Mouse (Mus musculus): ENCODE results near the gene Gm4491. TPM values are rescaled to one million over a fixed set of nuclear protein-coding genes. Genes with fewer than 3 reads are reported as not detected.

Gm4491 gene
- polyA plus RNA-seq, 1 experiment from 2014 or later, result not detected

DNA sequence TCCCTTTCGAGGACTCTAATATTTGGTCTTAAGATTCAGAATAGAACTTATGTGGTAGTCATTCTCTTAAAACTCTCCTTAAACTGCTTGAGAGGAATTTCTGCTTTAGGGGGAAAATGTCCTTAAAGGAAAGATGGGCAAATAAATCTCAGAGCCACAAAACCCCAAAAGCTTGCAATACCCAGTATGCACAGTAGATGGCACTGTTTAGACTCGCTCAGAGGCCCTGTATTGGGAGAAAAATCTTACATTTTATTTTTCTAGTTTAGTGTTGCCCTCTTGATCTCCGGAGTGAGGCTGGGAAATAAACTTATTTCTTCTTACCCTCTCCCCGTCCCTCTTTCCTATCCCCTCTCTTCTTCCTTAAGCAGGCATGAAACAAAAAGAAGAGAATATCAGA is 6.5 kb downstream of the Gm4491 start:
- Histone ChIP-seq H3K4me1 (ENCODE audit: control insufficient read depth, insufficient read depth, low read length) (peaks cover 4% of the 10 kb centered on the region), H3K27ac (ENCODE audit: low read length) (no peak overlapping the region), H3K9ac (ENCODE audit: low read length) (no peak overlapping the region), H3K9me3 (replicated peaks; ENCODE audit: control insufficient read depth, low read length) (no peaks in the 10 kb centered on the region), H3K4me2 (ENCODE audit: low read depth, low read length) (no peak overlapping the region), H3K36me3 (ENCODE audit: control insufficient read depth, insufficient read depth) (no peaks in the 10 kb centered on the region), H3K4me3 (ENCODE audit: low read length) (no peak overlapping the region), H3K27me3 (ENCODE audit: control insufficient read depth, insufficient read depth, low read length) (peaks cover 48% of the 10 kb centered on the region)
- ATAC-seq (replicated peaks; ENCODE audit: extremely low read depth, insufficient read depth, low FRiP score), result no peak
- whole genome bisulfite sequencing, result 6% methylated on average over 4 of the region's 4 CpGs

GRCm38 (mm10) chr14:57107916-57108315 is 7.8 kb downstream of the Gm4491 start:
- WGBS, result 61% methylated on average over 5 of the region's 5 CpGs
- peaks cover 56% of the 10 kb centered on the region for H3K27me3 ChIP-seq (ENCODE audit: control insufficient read depth, insufficient read depth, low read length)
- H3K27ac ChIP-seq (ENCODE audit: low read length), result no peak overlapping the region
- H3K4me3 ChIP-seq (ENCODE audit: low read length), result no peak overlapping the region
- H3K36me3 ChIP-seq (ENCODE audit: control insufficient read depth, insufficient read depth), result no peaks in the 10 kb centered on the region
- H3K9ac ChIP-seq (ENCODE audit: low read length), result no peak overlapping the region
- H3K4me1 ChIP-seq (ENCODE audit: control insufficient read depth, insufficient read depth, low read length), result peaks cover 4% of the 10 kb centered on the region
- H3K9me3 ChIP-seq (replicated peaks; ENCODE audit: control insufficient read depth, low read length), result no peaks in the 10 kb centered on the region
- ATAC-seq (replicated peaks; ENCODE audit: extremely low read depth, insufficient read depth, low FRiP score), result no peak
- H3K4me2 ChIP-seq (ENCODE audit: low read depth, low read length), result no peak overlapping the region

GRCm38 (mm10) chr14:57107091-57107490 is 8.6 kb downstream of the Gm4491 start:
- Histone ChIP-seq H3K4me3 (ENCODE audit: low read length) (no peak overlapping the region), H3K27me3 (ENCODE audit: control insufficient read depth, insufficient read depth, low read length) (peaks cover 64% of the 10 kb centered on the region), H3K9me3 (replicated peaks; ENCODE audit: control insufficient read depth, low read length) (no peaks in the 10 kb centered on the region), H3K4me2 (ENCODE audit: low read depth, low read length) (no peak overlapping the region), H3K27ac (ENCODE audit: low read length) (no peak overlapping the region), H3K4me1 (ENCODE audit: control insufficient read depth, insufficient read depth, low read length) (peaks cover 4% of the 10 kb centered on the region), H3K9ac (ENCODE audit: low read length) (no peak overlapping the region), H3K36me3 (ENCODE audit: control insufficient read depth, insufficient read depth) (no peaks in the 10 kb centered on the region)
- ATAC-seq (replicated peaks; ENCODE audit: extremely low read depth, insufficient read depth, low FRiP score), result no peak
- 71% methylated on average over 8 of the region's 8 CpGs for WGBS

GRCm38 (mm10) chr14:57105721-57106120 is 10.0 kb downstream of the Gm4491 start:
- Histone ChIP-seq H3K27me3 (ENCODE audit: control insufficient read depth, insufficient read depth, low read length) (peaks cover 60% of the 10 kb centered on the region), H3K9ac (ENCODE audit: low read length) (no peak overlapping the region), H3K4me1 (ENCODE audit: control insufficient read depth, insufficient read depth, low read length) (peaks cover 4% of the 10 kb centered on the region), H3K4me3 (ENCODE audit: low read length) (no peak overlapping the region), H3K4me2 (ENCODE audit: low read depth, low read length) (no peak overlapping the region), H3K9me3 (replicated peaks; ENCODE audit: control insufficient read depth, low read length) (no peaks in the 10 kb centered on the region), H3K27ac (ENCODE audit: low read length) (no peak overlapping the region), H3K36me3 (ENCODE audit: control insufficient read depth, insufficient read depth) (no peaks in the 10 kb centered on the region)
- no peak for ATAC-seq (replicated peaks; ENCODE audit: extremely low read depth, insufficient read depth, low FRiP score)
- 46% methylated on average over 11 of the region's 11 CpGs for WGBS

GRCm38 (mm10) chr14:57105111-57105510 is 10.6 kb downstream of the Gm4491 start:
- peaks cover 4% of the 10 kb centered on the region for H3K4me1 ChIP-seq (ENCODE audit: control insufficient read depth, insufficient read depth, low read length)
- H3K9me3 ChIP-seq (replicated peaks; ENCODE audit: control insufficient read depth, low read length), result no peaks in the 10 kb centered on the region
- H3K36me3 ChIP-seq (ENCODE audit: control insufficient read depth, insufficient read depth), result no peaks in the 10 kb centered on the region
- no peak overlapping the region for H3K27ac ChIP-seq (ENCODE audit: low read length)
- peaks cover 60% of the 10 kb centered on the region for H3K27me3 ChIP-seq (ENCODE audit: control insufficient read depth, insufficient read depth, low read length)
- ATAC-seq (replicated peaks; ENCODE audit: extremely low read depth, insufficient read depth, low FRiP score), result no peak
- WGBS, result 18% methylated on average over 14 of the region's 14 CpGs
- peak overlapping the region; percentile 72 for H3K4me3 ChIP-seq (ENCODE audit: low read length)
- H3K4me2 ChIP-seq (ENCODE audit: low read depth, low read length), result peak overlapping the region; percentile 100
- no peak overlapping the region for H3K9ac ChIP-seq (ENCODE audit: low read length)

GRCm38 (mm10) chr14:57104106-57105023 is 11.3 kb downstream of the Gm4491 start, which contains the start of gene Gjb2:
Gjb2 (minus strand) TSS chr14:57104702.
- WGBS, result under 1% methylated on average over 101 of the region's 101 CpGs
- H3K9ac ChIP-seq (ENCODE audit: low read length), result peak within 1 kb of the TSS; percentile 66
- peaks cover 4% of the 10 kb centered on the region for H3K4me1 ChIP-seq (ENCODE audit: control insufficient read depth, insufficient read depth, low read length)
- no peak within 1 kb of the TSS for H3K27ac ChIP-seq (ENCODE audit: low read length)
- peaks cover 57% of the 10 kb centered on the region for H3K27me3 ChIP-seq (ENCODE audit: control insufficient read depth, insufficient read depth, low read length)
- peak within 1 kb of the TSS; percentile 72 for H3K4me3 ChIP-seq (ENCODE audit: low read length)
- 0 out of 2 replicates have a peak, but pooled peaks have one; percentile 10 for ATAC-seq (replicated peaks; ENCODE audit: extremely low read depth, insufficient read depth, low FRiP score)
- no peaks in the 10 kb centered on the region for H3K9me3 ChIP-seq (replicated peaks; ENCODE audit: control insufficient read depth, low read length)
- H3K4me2 ChIP-seq (ENCODE audit: low read depth, low read length), result peak within 1 kb of the TSS; percentile 100
- no peaks in the 10 kb centered on the region for H3K36me3 ChIP-seq (ENCODE audit: control insufficient read depth, insufficient read depth)

DNA sequence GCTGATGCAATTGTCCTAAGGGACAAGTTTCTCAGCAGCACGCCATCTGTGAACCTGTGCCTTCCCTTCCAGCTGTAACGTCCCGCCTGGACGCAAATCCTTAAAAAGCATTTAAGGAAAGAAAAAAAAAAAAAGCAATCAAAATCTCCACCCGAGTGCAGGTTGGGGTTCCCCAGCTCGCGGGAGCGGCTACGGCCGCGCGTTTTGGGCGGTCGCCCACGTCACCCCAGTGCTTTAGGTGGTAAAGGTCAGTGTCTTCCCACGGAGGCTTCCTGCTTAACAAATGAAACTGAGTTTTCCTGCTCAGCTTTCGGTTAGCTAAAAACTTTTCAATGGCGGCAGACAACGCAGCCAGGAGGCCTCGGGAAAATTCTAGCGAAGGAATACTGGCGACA is 12.0 kb downstream of the Gm4491 start:
- Histone ChIP-seq H3K27me3 (ENCODE audit: control insufficient read depth, insufficient read depth, low read length) (peaks cover 57% of the 10 kb centered on the region), H3K4me2 (ENCODE audit: low read depth, low read length) (peak overlapping the region; percentile 100), H3K27ac (ENCODE audit: low read length) (no peak overlapping the region), H3K9ac (ENCODE audit: low read length) (peak overlapping the region; percentile 66), H3K4me3 (ENCODE audit: low read length) (peak overlapping the region; percentile 72), H3K36me3 (ENCODE audit: control insufficient read depth, insufficient read depth) (no peaks in the 10 kb centered on the region), H3K4me1 (ENCODE audit: control insufficient read depth, insufficient read depth, low read length) (peaks cover 4% of the 10 kb centered on the region), H3K9me3 (replicated peaks; ENCODE audit: control insufficient read depth, low read length) (no peaks in the 10 kb centered on the region)
- no peak for ATAC-seq (replicated peaks; ENCODE audit: extremely low read depth, insufficient read depth, low FRiP score)
- 5% methylated on average over 22 of the region's 22 CpGs for WGBS

- Histone ChIP-seq H3K36me3 (ENCODE audit: control insufficient read depth, insufficient read depth) (no peaks in the 10 kb centered on the region), H3K4me2 (ENCODE audit: low read depth, low read length) (no peak overlapping the region), H3K4me3 (ENCODE audit: low read length) (no peak overlapping the region), H3K9me3 (replicated peaks; ENCODE audit: control insufficient read depth, low read length) (no peaks in the 10 kb centered on the region), H3K27ac (ENCODE audit: low read length) (no peak overlapping the region), H3K9ac (ENCODE audit: low read length) (no peak overlapping the region), H3K4me1 (ENCODE audit: control insufficient read depth, insufficient read depth, low read length) (peaks cover 4% of the 10 kb centered on the region), H3K27me3 (ENCODE audit: control insufficient read depth, insufficient read depth, low read length) (peaks cover 57% of the 10 kb centered on the region)
- ATAC-seq (replicated peaks; ENCODE audit: extremely low read depth, insufficient read depth, low FRiP score), result no peak
- 66% methylated on average over 6 of the region's 6 CpGs for WGBS
Measured at GRCm38 (mm10) chr14:57103121-57103520, 12.6 kb downstream of the Gm4491 start.

DNA sequence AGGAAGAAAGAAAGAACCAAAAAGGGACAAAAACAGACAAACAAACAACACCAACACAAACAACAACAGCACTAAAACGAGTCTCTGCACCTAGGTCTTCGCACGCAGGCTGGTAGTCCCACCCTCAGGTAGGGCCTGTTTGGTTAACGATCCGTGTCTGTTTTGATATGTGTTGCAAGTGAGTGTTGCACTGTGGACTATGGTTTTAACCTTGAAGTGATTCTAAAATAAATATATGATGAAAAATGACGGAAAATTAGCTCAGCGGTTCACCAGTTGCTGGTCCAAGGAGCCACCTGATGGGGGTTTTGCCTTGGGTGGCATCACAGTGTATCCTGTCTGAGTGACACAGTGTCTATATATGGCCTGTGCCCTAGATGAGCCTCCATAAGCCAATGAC is 14.1 kb downstream of the Gm4491 start:
- Histone ChIP-seq H3K4me1 (ENCODE audit: control insufficient read depth, insufficient read depth, low read length) (peaks cover 4% of the 10 kb centered on the region), H3K4me3 (ENCODE audit: low read length) (no peak overlapping the region), H3K27me3 (ENCODE audit: control insufficient read depth, insufficient read depth, low read length) (peaks cover 50% of the 10 kb centered on the region), H3K36me3 (ENCODE audit: control insufficient read depth, insufficient read depth) (no peaks in the 10 kb centered on the region), H3K4me2 (ENCODE audit: low read depth, low read length) (no peak overlapping the region), H3K9ac (ENCODE audit: low read length) (no peak overlapping the region), H3K27ac (ENCODE audit: low read length) (no peak overlapping the region), H3K9me3 (replicated peaks; ENCODE audit: control insufficient read depth, low read length) (no peaks in the 10 kb centered on the region)
- ATAC-seq (replicated peaks; ENCODE audit: extremely low read depth, insufficient read depth, low FRiP score), result no peak
- WGBS, result 82% methylated on average over 7 of the region's 7 CpGs

All from heart, embryonic 16.5 days (tissue).